Mouse (Mus musculus) CH12.LX (cell line): ENCODE measurements around the gene Mpig6b. TPM values are rescaled to one million over a fixed set of nuclear protein-coding genes. Genes with fewer than 3 reads are reported as not detected.

Experiments used
- DNase-seq: peaks from one replicate; pipeline ENCODE4 v3.0.0-alpha.2; 2013; ENCODE audit errors: extremely low read depth
- H3K27ac ChIP-seq: 2 replicates; pipeline ENCODE4 v1.5.1; 2012; ENCODE audit warnings: low read depth, mild to moderate bottlenecking, control low read depth, moderate library complexity; ENCODE audit not compliant: insufficient read depth
- H3K27me3 ChIP-seq: replicated peaks from 2 replicates; pipeline ENCODE3; 2012; ENCODE audit warnings: inconsistent platforms
- H3K36me3 ChIP-seq, 2 experiments: replicated peaks in 1 of 2; 2 replicates each; pipeline versions ENCODE3 to v1.6.1; 2012; ENCODE audit warnings: inconsistent platforms in 1 of 2, low read length in 1 of 2, mild to moderate bottlenecking in 1 of 2, mixed read lengths in 1 of 2, moderate library complexity in 1 of 2; ENCODE audit not compliant: control insufficient read depth in 1 of 2, insufficient read depth in 1 of 2
- H3K4me1 ChIP-seq, 2 experiments: 2 replicates each; pipeline ENCODE4 v1.6.1; 2012; ENCODE audit warnings: inconsistent platforms in 1 of 2, moderate library complexity in 1 of 2; ENCODE audit not compliant: insufficient read depth in 2 of 2, control insufficient read depth in 1 of 2
- H3K4me2 ChIP-seq: 2 replicates; pipeline ENCODE4 v1.6.1; 2012; ENCODE audit warnings: low read depth, mild to moderate bottlenecking, control low read depth; ENCODE audit not compliant: poor library complexity, insufficient read depth, severe bottlenecking
- H3K4me3 ChIP-seq, 3 experiments: fragments of 150-350 bp in 1 of 3; sonication (generic) in 1 of 3; replicated peaks in 1 of 3; 2 replicates each; pipeline versions ENCODE3 to v1.5.1; 2011 to 2012; ENCODE audit warnings: low read depth in 2 of 3, low read length in 2 of 3, mild to moderate bottlenecking in 2 of 3, moderate library complexity in 2 of 3, control low read depth in 1 of 3, improper control_type of control experiment in 1 of 3, inconsistent platforms in 1 of 3, mixed read lengths in 1 of 3; ENCODE audit not compliant: poor library complexity in 1 of 3
- H3K79me2 ChIP-seq: replicated peaks from 2 replicates; pipeline ENCODE4 v1.6.1; 2012; ENCODE audit warnings: mild to moderate bottlenecking, moderate library complexity; ENCODE audit not compliant: control insufficient read depth, poor library complexity, insufficient read depth, severe bottlenecking; ENCODE audit errors: extremely low read depth
- H3K9ac ChIP-seq: 2 replicates; pipeline ENCODE4 v1.6.1; 2012; ENCODE audit warnings: low read depth, mild to moderate bottlenecking, control low read depth, moderate library complexity; ENCODE audit not compliant: insufficient read depth
- H3K9me3 ChIP-seq: replicated peaks from 2 replicates; pipeline ENCODE3; 2012; ENCODE audit warnings: low read length, inconsistent platforms, mixed read lengths
- CHD1 ChIP-seq: IDR thresholded peaks from 2 replicates; pipeline ENCODE4 v1.6.1; 2012; ENCODE audit warnings: low read depth, low read length, improper control_type of control experiment, inconsistent platforms
- CHD2 ChIP-seq: IDR thresholded peaks from 2 replicates; pipeline ENCODE4 v1.6.1; 2011; ENCODE audit warnings: low read length, improper control_type of control experiment
- EP300 ChIP-seq: IDR thresholded peaks from 2 replicates; pipeline ENCODE4 v1.6.1; 2011; ENCODE audit warnings: low read length, improper control_type of control experiment
- GABPA ChIP-seq: IDR thresholded peaks from 2 replicates; pipeline ENCODE4 v1.6.1; 2012; ENCODE audit warnings: low read depth, low read length, improper control_type of control experiment, inconsistent platforms; ENCODE audit not compliant: insufficient replicate concordance
- JUN ChIP-seq: IDR thresholded peaks from 2 replicates; pipeline ENCODE4 v1.6.1; 2011; ENCODE audit warnings: low read depth, mild to moderate bottlenecking, low read length, improper control_type of control experiment, moderate library complexity; ENCODE audit not compliant: insufficient read depth
- JUND ChIP-seq: conservative IDR thresholded peaks from 2 replicates; pipeline ENCODE4 v1.6.1; 2011; ENCODE audit warnings: low read depth, low read length, improper control_type of control experiment
- KAT2A ChIP-seq: IDR thresholded peaks from 2 replicates; pipeline ENCODE4 v1.6.1; 2012; ENCODE audit warnings: low read length, improper control_type of control experiment, inconsistent platforms; ENCODE audit not compliant: insufficient replicate concordance
- MAZ ChIP-seq: IDR thresholded peaks from 2 replicates; pipeline ENCODE4 v1.6.1; 2012; ENCODE audit warnings: low read depth, mild to moderate bottlenecking, inconsistent platforms, low read length, improper control_type of control experiment, moderate library complexity
- MEF2A ChIP-seq: IDR thresholded peaks from 2 replicates; pipeline ENCODE4 v1.6.1; 2014; ENCODE audit warnings: low read depth, mild to moderate bottlenecking, inconsistent platforms, low read length, improper control_type of control experiment, borderline replicate concordance
- NELFE ChIP-seq: IDR thresholded peaks from 2 replicates; pipeline ENCODE4 v1.6.1; 2011; ENCODE audit warnings: low read depth, low read length, improper control_type of control experiment
- PAX5 ChIP-seq: IDR thresholded peaks from 2 replicates; pipeline ENCODE4 v1.6.1; 2012; ENCODE audit warnings: low read length, inconsistent platforms, mixed read lengths
- RAD21 ChIP-seq: IDR thresholded peaks from 2 replicates; pipeline ENCODE4 v1.6.1; 2011; ENCODE audit warnings: low read depth, mild to moderate bottlenecking, low read length, improper control_type of control experiment, moderate library complexity
- RCOR1 ChIP-seq: conservative IDR thresholded peaks from 2 replicates; pipeline ENCODE4 v1.6.1; 2012; ENCODE audit warnings: low read depth, mild to moderate bottlenecking, inconsistent platforms, low read length, improper control_type of control experiment
- TCF12 ChIP-seq: IDR thresholded peaks from 2 replicates; pipeline ENCODE4 v1.6.1; 2014; ENCODE audit warnings: low read depth, mild to moderate bottlenecking, inconsistent platforms, low read length, improper control_type of control experiment
- UBTF ChIP-seq: IDR thresholded peaks from 2 replicates; pipeline ENCODE4 v1.6.1; 2012; ENCODE audit warnings: low read depth, mild to moderate bottlenecking, inconsistent platforms, low read length, improper control_type of control experiment, moderate library complexity
- USF2 ChIP-seq: conservative IDR thresholded peaks from 2 replicates; pipeline ENCODE4 v1.6.1; 2011; ENCODE audit warnings: low read depth, low read length, improper control_type of control experiment
- ZMIZ1 ChIP-seq: IDR thresholded peaks from 2 replicates; pipeline ENCODE4 v1.6.1; 2012; ENCODE audit warnings: low read depth, mild to moderate bottlenecking, inconsistent platforms, low read length, improper control_type of control experiment
- ZNF384 ChIP-seq: IDR thresholded peaks from 2 replicates; pipeline ENCODE4 v1.6.1; 2012; ENCODE audit warnings: low read depth, low read length, improper control_type of control experiment, inconsistent platforms
- dilution Hi-C: fragments of 300-500 bp; cut with MboI; formaldehyde crosslinking; loops from 2 replicates; pipeline ENCODE4 v1.14.3; 2020; ENCODE audit warnings: low sequenced_read_pairs; ENCODE audit not compliant: extremely low pct_unique_long_range_greater_than_20kb, extremely low pct_ligation_motif_present
- in situ Hi-C: fragments of 300-500 bp; cut with MboI; formaldehyde crosslinking; loops from 3 replicates; pipeline ENCODE4 v1.14.3; 2019; ENCODE audit warnings: low sequenced_read_pairs, low pct_ligation_motif_present, low pct_unique_long_range_greater_than_20kb, mixed read lengths
- polyA plus RNA-seq: library from polyadenylated mRNA; unstranded; fragments of >175 nt; gene quantifications from 2 replicates; pipeline ENCODE4 v1.2.1, GENCODE M21; 2012; ENCODE audit warnings: low read depth; ENCODE audit not compliant: insufficient read length
- total RNA-seq, 2 experiments: library from RNA; depleted of rRNA; stranded (reverse); fragments of 300-350 nt in 1 of 2; fragments of >200 nt in 1 of 2; gene quantifications; 2 replicates each; pipeline ENCODE4 v1.2.3; 2012 to 2014

Gene Mpig6b
- total and polyA plus RNA-seq, 3 experiments = 0.10 TPM; not detected in 2

DNA sequence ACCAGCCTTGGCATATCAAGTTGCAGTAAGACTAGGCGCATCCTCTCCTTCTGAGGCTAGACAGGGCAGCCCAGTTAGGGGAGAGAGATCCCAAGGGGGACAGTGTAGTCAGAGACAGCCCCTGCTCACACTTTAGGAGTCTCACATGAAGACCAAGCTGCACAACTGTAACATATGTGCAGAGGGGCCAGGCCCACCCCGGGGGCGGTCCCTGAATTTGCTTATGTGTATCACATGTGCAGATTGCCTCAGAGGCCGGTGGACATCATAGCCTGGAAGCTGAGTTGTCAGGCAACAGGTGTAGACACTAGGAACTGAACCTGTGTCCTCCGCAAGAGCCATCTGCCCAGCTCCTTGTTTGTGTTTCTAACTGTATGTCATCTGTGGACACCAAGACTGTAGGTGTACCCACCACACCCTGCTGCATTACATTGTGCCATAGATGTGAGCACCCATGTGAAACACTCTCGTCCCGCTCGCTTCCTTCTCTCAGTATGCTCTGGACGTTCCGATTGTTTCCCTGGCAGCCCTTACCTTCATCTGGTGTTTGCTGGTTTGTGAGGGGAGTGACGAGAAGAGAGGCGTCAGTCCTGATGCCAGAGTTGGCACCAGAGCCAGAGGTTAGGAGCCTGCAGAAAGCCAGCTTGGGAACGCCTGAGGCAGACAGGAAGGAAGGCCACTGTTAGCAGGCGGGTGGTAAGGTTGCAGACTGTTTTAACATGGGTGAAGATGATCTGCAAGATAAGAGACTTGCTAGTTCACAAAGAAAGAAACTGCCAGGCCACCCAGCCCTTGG, 26.6 kb upstream of the Mpig6b start:
- H3K4me1 ChIP-seq = peaks cover 3 to 20% of the 10 kb centered on the region in 2 experiments
- H3K36me3 ChIP-seq = peaks cover 37 to 66% of the 10 kb centered on the region in 2 experiments
- no peaks in the 10 kb centered on the region for H3K9me3 ChIP-seq
- in situ Hi-C loops = no loop called here
- no peak overlapping the region for H3K4me2 ChIP-seq
- H3K27me3 ChIP-seq = peaks cover 3% of the 10 kb centered on the region
- no peak for TF ChIP-seq JUN
- TF ChIP-seq, all 38 proteins: peak for 0
- H3K9ac ChIP-seq = no peak overlapping the region
- H3K4me3 ChIP-seq = no peak overlapping the region
- no peaks in the 10 kb centered on the region; the same call in 1 of the 2 replicates for H3K79me2 ChIP-seq
- dilution Hi-C loops = no loop called here
- DNase-seq = no peak
- H3K27ac ChIP-seq = no peak overlapping the region

DNA sequence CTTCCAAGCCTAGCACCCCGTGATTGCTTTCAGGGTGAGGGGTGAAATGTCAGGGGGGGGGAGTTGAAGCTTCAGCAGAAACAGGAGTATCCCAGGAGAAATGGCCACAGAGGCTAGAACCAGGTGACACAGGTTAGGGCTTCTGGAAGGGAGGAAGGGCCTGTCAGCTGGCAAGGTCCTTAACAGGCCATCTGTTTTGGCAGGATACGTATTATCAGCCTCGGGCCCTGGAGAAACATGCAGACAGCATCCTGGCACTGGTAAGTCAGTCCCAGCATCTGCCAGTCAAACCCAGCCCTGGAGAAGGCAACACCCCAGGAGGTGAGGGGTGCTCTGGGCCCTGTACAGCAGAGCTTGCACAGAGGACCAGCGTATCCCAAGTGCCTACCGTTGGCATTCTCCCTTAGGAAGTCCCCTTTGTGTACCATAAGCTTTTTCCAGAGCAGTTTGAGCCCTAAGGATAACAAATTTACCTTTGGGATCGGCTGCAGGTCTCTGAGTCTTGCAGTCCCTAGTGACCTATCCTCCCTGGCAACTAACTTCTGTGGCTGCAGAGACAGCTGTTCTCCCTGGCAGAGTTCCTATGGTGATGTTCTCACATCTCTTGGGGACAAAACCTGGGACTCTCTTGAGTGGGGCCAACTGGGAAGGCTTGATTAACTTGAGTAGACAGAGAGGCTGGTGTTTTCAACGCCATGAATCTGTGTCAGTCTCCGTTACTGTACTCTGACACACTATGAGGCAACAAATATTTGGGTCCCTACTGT, 24.4 kb upstream of the Mpig6b start:
- H3K4me2 ChIP-seq = peak overlapping the region; percentile 87
- no peak for TF ChIP-seq JUN
- TF ChIP-seq JUND = no peak
- TF ChIP-seq GABPA = no peak
- TF ChIP-seq ZMIZ1 = no peak
- no peak for TF ChIP-seq USF2
- no peak for TF ChIP-seq PAX5
- no peak for TF ChIP-seq TCF12
- no peak for TF ChIP-seq CHD1
- TF ChIP-seq MAZ = no peak
- TF ChIP-seq RAD21 = no peak
- TF ChIP-seq UBTF = no peak
- TF ChIP-seq MEF2A = no peak
- TF ChIP-seq KAT2A = no peak
- TF ChIP-seq CHD2 = no peak
- TF ChIP-seq NELFE = no peak
- no peak for TF ChIP-seq ZNF384
- no peak for TF ChIP-seq RCOR1
- no peak for TF ChIP-seq EP300
- no peaks in the 10 kb centered on the region; the same call in 1 of the 2 replicates for H3K79me2 ChIP-seq
- DNase-seq = no peak
- in situ Hi-C loops (no loop called here), dilution Hi-C loops (no loop called here)
- no peaks in the 10 kb centered on the region for H3K9me3 ChIP-seq
- peak overlapping the region; percentile 87 for H3K9ac ChIP-seq
- peaks cover 17% of the 10 kb centered on the region for H3K27me3 ChIP-seq
- no peak overlapping the region for H3K4me3 ChIP-seq
- H3K27ac ChIP-seq = no peak overlapping the region
- H3K4me1 ChIP-seq = peaks cover 3 to 20% of the 10 kb centered on the region in 2 experiments
- peaks cover 19 to 44% of the 10 kb centered on the region in 2 experiments for H3K36me3 ChIP-seq
